Mouse (Mus musculus): ENCODE results near the gene Kcnj12. TPM values are rescaled to one million over a fixed set of nuclear protein-coding genes. Genes with fewer than 3 reads are reported as not detected.

Gene Kcnj12
- total RNA-seq (2014; fragmentation: Nextera tagmentation) (not detected in 2 replicates), total RNA-seq (2017) (not detected in 2 replicates), polyA plus RNA-seq (2012) (not detected in 2 replicates)

DNA sequence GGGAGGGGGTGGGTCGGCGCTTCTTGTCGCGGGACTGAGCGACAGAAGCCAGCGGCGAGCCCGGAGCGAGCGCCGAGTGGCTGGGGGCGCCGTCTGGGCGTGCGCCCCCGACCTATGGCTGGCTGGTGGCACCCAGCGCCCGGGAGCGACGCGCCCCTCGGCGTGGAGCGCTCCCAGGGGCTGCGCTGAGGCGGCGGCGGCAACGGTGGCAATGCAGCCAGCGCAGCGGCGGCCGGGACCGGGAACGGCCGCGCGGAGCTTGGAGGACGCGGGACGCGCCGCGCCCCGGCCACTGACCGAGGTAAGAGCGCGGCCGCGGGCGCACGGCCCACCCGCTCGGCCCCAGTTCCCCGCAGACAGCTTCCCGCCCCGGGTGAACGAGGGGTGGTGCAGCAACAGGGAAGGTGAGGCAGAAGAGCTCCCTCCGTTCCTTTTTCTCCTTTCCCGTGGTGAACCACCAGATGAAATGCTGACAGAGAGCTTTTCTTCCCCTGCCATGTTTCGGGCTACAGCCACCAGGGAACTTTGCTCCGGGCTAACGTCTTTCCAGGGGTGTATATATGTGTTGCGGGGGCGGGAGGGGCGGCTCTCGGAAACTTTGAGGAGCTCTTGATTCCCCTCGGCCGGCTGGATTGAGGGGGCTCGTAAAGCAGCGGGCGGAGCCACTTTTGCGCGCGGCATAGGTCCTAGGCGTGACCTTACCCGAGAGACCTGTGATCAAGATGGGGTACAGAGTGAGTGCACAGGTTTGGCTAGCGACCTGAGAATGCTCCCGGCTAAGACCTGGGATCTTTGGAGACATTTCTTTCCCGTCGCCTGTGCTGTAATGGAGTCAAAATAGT lies at the start of gene Kcnj12:
TSS of gene Kcnj12 (plus strand) at position 15 of the 842 bp plus-strand sequence.
- ATAC-seq (ENCODE audit: extremely low read depth, insufficient number of reproducible peaks, low FRiP score, poor library complexity, severe bottlenecking) (no peak), DNase-seq (ENCODE audit: low spot score) (no peak)
- no peak within 1 kb of the TSS for H3K4me3 ChIP-seq (ENCODE audit: low read depth, low read length)
- H3K9me3 ChIP-seq (replicated peaks), result no peaks in the 10 kb centered on the region
- TF ChIP-seq GATA1 (IDR thresholded peaks at IDR 0.05; ENCODE audit: borderline replicate concordance, low read length), result no peak
- no peak for TF ChIP-seq GATA2 (IDR thresholded peaks at IDR 0.05; ENCODE audit: borderline replicate concordance, low read depth, low read length)
- no peak for TF ChIP-seq TAL1 (conservative IDR thresholded peaks at IDR 0.05; ENCODE audit: low read depth, low read length)
- no peak for TF ChIP-seq POLR2AphosphoS5 (IDR thresholded peaks at IDR 0.05; ENCODE audit: insufficient replicate concordance, low read depth, low read length)
- no peak for TF ChIP-seq CTCF (IDR thresholded peaks at IDR 0.05; ENCODE audit: low read depth, low read length)
- H3K4me1 ChIP-seq (ENCODE audit: insufficient read depth, low read depth, low read length), result no peaks in the 10 kb centered on the region
- no peaks in the 10 kb centered on the region for H3K36me3 ChIP-seq (replicated peaks)
- peaks cover 20% of the 10 kb centered on the region for H3K27me3 ChIP-seq (ENCODE audit: insufficient read depth, low read length)

DNA sequence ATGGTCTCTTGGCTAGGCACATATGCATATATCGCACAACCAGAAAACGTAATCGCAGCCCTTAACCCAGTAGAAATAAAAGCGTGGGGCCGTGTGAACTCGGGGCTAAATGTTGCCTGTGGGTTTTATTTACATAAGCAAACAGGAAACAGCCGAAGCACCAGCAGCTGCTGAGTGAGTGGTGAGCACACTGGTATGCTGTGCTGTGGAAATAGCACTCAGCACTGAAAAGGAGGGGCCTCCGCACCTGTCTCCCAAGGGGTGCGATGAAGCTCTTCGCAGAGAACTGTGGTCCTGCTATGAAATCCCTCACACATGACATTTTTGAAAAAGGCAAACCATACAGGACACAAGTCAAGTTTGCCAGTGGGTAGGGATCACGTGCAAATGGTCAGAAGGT lies 47.3 kb upstream of the Kcnj12 start:
- Histone ChIP-seq H3K4me3 (ENCODE audit: low read depth, low read length) (no peak overlapping the region), H3K27me3 (ENCODE audit: insufficient read depth, low read length) (peaks cover 21% of the 10 kb centered on the region), H3K4me1 (ENCODE audit: insufficient read depth, low read depth, low read length) (no peaks in the 10 kb centered on the region), H3K9me3 (replicated peaks) (no peaks in the 10 kb centered on the region), H3K36me3 (replicated peaks) (no peaks in the 10 kb centered on the region)
- TF ChIP-seq CTCF (IDR thresholded peaks at IDR 0.05; ENCODE audit: low read depth, low read length) (no peak), GATA2 (IDR thresholded peaks at IDR 0.05; ENCODE audit: borderline replicate concordance, low read depth, low read length) (no peak), TAL1 (conservative IDR thresholded peaks at IDR 0.05; ENCODE audit: low read depth, low read length) (no peak), POLR2AphosphoS5 (IDR thresholded peaks at IDR 0.05; ENCODE audit: insufficient replicate concordance, low read depth, low read length) (no peak), GATA1 (IDR thresholded peaks at IDR 0.05; ENCODE audit: borderline replicate concordance, low read length) (no peak)
- no peak for DNase-seq (ENCODE audit: low spot score)
- ATAC-seq (ENCODE audit: extremely low read depth, insufficient number of reproducible peaks, low FRiP score, poor library complexity, severe bottlenecking), result no peak

DNA sequence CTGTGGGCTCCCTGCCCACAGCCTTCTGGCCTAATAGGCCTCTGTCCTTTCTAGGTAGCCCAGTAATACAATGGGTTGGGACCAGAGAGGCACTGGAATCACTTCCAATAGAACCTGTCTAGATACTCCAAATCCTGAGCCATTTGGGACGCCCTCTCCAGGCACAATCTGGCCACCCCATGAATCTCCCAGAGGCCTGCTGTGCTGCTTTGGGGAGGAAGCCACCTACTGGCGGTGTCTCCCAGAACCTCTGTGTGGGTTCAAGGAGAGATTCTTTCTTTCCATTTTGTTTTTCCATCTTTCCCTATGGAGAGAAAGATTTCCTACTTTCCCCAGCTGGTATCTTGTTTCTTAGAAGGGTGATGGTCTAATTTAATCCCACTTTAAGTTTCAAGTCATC lies 46.1 kb upstream of the Kcnj12 start:
- Histone ChIP-seq H3K4me1 (ENCODE audit: insufficient read depth, low read depth, low read length) (no peaks in the 10 kb centered on the region), H3K36me3 (replicated peaks) (no peaks in the 10 kb centered on the region), H3K9me3 (replicated peaks) (no peaks in the 10 kb centered on the region), H3K27me3 (ENCODE audit: insufficient read depth, low read length) (peaks cover 15% of the 10 kb centered on the region), H3K4me3 (ENCODE audit: low read depth, low read length) (no peak overlapping the region)
- ATAC-seq (ENCODE audit: extremely low read depth, insufficient number of reproducible peaks, low FRiP score, poor library complexity, severe bottlenecking), result no peak
- no peak for DNase-seq (ENCODE audit: low spot score)
- TF ChIP-seq POLR2AphosphoS5 (IDR thresholded peaks at IDR 0.05; ENCODE audit: insufficient replicate concordance, low read depth, low read length) (no peak), GATA2 (IDR thresholded peaks at IDR 0.05; ENCODE audit: borderline replicate concordance, low read depth, low read length) (no peak), TAL1 (conservative IDR thresholded peaks at IDR 0.05; ENCODE audit: low read depth, low read length) (no peak)

DNA sequence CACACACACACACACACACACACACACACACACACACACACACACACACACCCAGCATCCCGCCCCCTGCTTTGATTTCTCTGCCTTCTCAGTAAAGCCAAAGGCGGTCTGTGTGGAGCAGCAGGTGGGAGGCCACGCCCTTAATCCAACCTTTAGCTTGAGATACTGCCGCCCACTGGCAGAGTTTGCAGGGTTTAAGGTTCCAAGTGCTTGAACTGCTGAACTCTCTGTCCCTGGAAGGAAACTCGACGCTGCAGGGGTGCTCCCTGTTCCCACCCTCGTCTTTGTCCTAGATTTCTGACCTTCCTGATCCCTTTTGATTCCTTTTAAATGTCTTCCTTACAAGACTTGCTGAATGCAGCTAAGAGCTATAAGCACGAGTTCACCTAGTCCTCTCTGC lies 45.6 kb upstream of the Kcnj12 start:
- H3K36me3 ChIP-seq (replicated peaks), result no peaks in the 10 kb centered on the region
- ATAC-seq (ENCODE audit: extremely low read depth, insufficient number of reproducible peaks, low FRiP score, poor library complexity, severe bottlenecking) (no peak), DNase-seq (ENCODE audit: low spot score) (no peak)
- TF ChIP-seq GATA2 (IDR thresholded peaks at IDR 0.05; ENCODE audit: borderline replicate concordance, low read depth, low read length) (no peak), CTCF (IDR thresholded peaks at IDR 0.05; ENCODE audit: low read depth, low read length) (no peak), GATA1 (IDR thresholded peaks at IDR 0.05; ENCODE audit: borderline replicate concordance, low read length) (no peak)
- no peak overlapping the region for H3K4me3 ChIP-seq (ENCODE audit: low read depth, low read length)
- peaks cover 15% of the 10 kb centered on the region for H3K27me3 ChIP-seq (ENCODE audit: insufficient read depth, low read length)
- no peaks in the 10 kb centered on the region for H3K9me3 ChIP-seq (replicated peaks)
- no peaks in the 10 kb centered on the region for H3K4me1 ChIP-seq (ENCODE audit: insufficient read depth, low read depth, low read length)

DNA sequence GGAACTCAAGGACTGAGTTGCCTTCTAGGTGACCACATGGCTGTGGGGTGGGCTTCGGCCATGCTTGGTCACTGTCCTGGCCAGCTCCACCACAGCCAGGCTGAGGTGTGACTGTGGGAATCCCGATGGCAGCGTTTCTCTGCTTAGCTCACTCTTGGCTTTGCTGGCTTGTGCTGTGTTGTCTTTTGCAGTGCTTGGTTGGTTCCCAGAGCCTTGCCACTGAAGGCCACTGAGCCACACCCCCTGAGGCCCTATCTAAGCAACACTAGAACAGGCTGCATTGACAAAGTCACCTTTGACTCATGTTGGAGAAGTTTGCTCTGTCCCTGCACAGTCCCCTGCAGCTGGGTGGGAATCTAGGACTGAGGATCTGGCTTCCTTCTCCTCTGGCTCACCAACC lies 45.2 kb upstream of the Kcnj12 start:
- no peak for ATAC-seq (ENCODE audit: extremely low read depth, insufficient number of reproducible peaks, low FRiP score, poor library complexity, severe bottlenecking)
- DNase-seq (ENCODE audit: low spot score), result no peak
- Histone ChIP-seq H3K27me3 (ENCODE audit: insufficient read depth, low read length) (peaks cover 15% of the 10 kb centered on the region), H3K4me1 (ENCODE audit: insufficient read depth, low read depth, low read length) (no peaks in the 10 kb centered on the region), H3K36me3 (replicated peaks) (no peaks in the 10 kb centered on the region), H3K9me3 (replicated peaks) (no peaks in the 10 kb centered on the region), H3K4me3 (ENCODE audit: low read depth, low read length) (no peak overlapping the region)
- TF ChIP-seq GATA1 (IDR thresholded peaks at IDR 0.05; ENCODE audit: borderline replicate concordance, low read length), result no peak
- TF ChIP-seq CTCF (IDR thresholded peaks at IDR 0.05; ENCODE audit: low read depth, low read length), result no peak
- no peak for TF ChIP-seq TAL1 (conservative IDR thresholded peaks at IDR 0.05; ENCODE audit: low read depth, low read length)
- no peak for TF ChIP-seq POLR2AphosphoS5 (IDR thresholded peaks at IDR 0.05; ENCODE audit: insufficient replicate concordance, low read depth, low read length)
- TF ChIP-seq GATA2 (IDR thresholded peaks at IDR 0.05; ENCODE audit: borderline replicate concordance, low read depth, low read length), result no peak

DNA sequence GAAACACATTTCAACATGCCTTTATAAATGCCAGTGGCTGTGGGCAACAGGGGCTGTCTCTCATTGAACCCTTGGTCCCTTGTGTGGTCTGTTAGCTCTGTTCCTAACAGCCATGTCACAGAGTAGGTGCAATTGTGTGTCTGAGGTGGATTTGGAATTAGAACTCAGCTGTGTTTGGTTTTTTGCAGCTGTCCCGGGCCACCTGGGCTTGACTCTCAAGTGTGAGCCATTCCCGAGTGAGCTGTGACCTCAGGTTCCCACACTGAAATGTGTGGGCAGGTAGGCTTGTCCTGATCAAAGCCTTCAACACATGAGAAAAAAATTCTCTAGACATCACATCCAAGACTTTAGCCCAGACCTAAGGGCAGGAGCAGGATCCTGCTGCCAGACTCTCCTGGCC lies 43.7 kb upstream of the Kcnj12 start:
- ATAC-seq (ENCODE audit: extremely low read depth, insufficient number of reproducible peaks, low FRiP score, poor library complexity, severe bottlenecking), result no peak
- TF ChIP-seq GATA2 (IDR thresholded peaks at IDR 0.05; ENCODE audit: borderline replicate concordance, low read depth, low read length) (no peak), CTCF (IDR thresholded peaks at IDR 0.05; ENCODE audit: low read depth, low read length) (no peak)
- H3K4me1 ChIP-seq (ENCODE audit: insufficient read depth, low read depth, low read length), result no peaks in the 10 kb centered on the region
- no peak overlapping the region for H3K4me3 ChIP-seq (ENCODE audit: low read depth, low read length)
- H3K36me3 ChIP-seq (replicated peaks), result no peaks in the 10 kb centered on the region
- H3K9me3 ChIP-seq (replicated peaks), result no peaks in the 10 kb centered on the region
- DNase-seq (ENCODE audit: low spot score), result no peak
- H3K27me3 ChIP-seq (ENCODE audit: insufficient read depth, low read length), result peaks cover 13% of the 10 kb centered on the region

All from G1E (cell line).